Comparison of ENCODE assay signal across 21 mouse cellular contexts in the genomic region with DNA sequence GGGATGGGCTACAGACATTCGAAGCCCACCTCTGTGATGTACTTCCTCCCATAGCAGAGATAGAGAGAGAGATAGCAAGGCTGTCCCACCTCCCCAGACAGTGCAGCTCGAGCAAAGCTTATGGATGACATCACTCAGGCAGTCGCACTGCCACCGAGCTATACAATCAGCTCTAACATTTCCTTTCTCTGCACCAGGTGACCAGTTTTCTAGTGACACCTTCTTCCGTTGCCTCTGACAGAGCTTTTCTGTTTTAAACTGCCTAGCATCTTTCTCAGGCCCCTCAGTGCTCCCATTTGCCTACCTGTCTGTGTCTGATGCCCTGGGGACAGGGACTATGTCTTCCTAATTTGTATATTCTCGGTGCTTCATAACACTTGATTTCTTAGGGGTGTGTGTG. TPM values are rescaled to one million over a fixed set of nuclear protein-coding genes. Genes with fewer than 3 reads are reported as not detected.
DNase-seq lines count a peak whose midpoint lies in the region; ATAC-seq and TF ChIP-seq lines count a peak whose summit lies in the region.
"Had no signal": no experiment of that assay in that cellular context is flagged by ENCODE, and none has a peak within 500 bp of the region (broad histone marks: within the 10 kb centered on the region; RNA-seq: fewer than 3 reads in every experiment).

No protein-coding gene starts in this region.

- no peaks in the 10 kb centered on the region for H3K9me3 ChIP-seq in liver, embryonic 12.5 days (replicated peaks)
- no peaks in the 10 kb centered on the region for H3K9me3 ChIP-seq in liver, postnatal 0 days (ENCODE audit: low read length)
- H3K9me3 ChIP-seq in liver, embryonic 16.5 days (replicated peaks; ENCODE audit: control insufficient read depth, low read length) = no peaks in the 10 kb centered on the region
- H3K9me3 ChIP-seq: forebrain, embryonic 15.5 days; heart, embryonic 12.5 days; hindbrain, embryonic 13.5 days; limb, embryonic 12.5 days; midbrain, embryonic 15.5 days had no signal

- H3K36me3 ChIP-seq in liver, embryonic 12.5 days = no peaks in the 10 kb centered on the region
- H3K36me3 ChIP-seq in liver, postnatal 0 days (replicated peaks; ENCODE audit: insufficient read depth, low read length) = no peaks in the 10 kb centered on the region
- H3K36me3 ChIP-seq in liver, embryonic 16.5 days (ENCODE audit: control insufficient read depth, insufficient read depth) = no peaks in the 10 kb centered on the region
- H3K36me3 ChIP-seq: forebrain, embryonic 15.5 days; heart, embryonic 12.5 days; hindbrain, embryonic 13.5 days; midbrain, embryonic 15.5 days had no signal

- H3K4me1 ChIP-seq in liver, embryonic 12.5 days = peaks cover 69% of the 10 kb centered on the region
- peaks cover 50% of the 10 kb centered on the region for H3K4me1 ChIP-seq in liver, postnatal 0 days (ENCODE audit: insufficient read depth)
- peaks cover 60% of the 10 kb centered on the region for H3K4me1 ChIP-seq in liver, embryonic 16.5 days (ENCODE audit: control insufficient read depth, low read depth, low read length)
- H3K4me1 ChIP-seq: forebrain, embryonic 15.5 days; hindbrain, embryonic 13.5 days; midbrain, embryonic 15.5 days had no signal

- TF ChIP-seq EP300 in liver, postnatal 0 days (IDR thresholded peaks at IDR 0.05; ENCODE audit: low read depth) = no peak

- H3K4me2 ChIP-seq in liver, embryonic 12.5 days = no peak overlapping the region
- H3K4me2 ChIP-seq in liver, postnatal 0 days (ENCODE audit: low read depth, low read length) = no peak overlapping the region
- H3K4me2 ChIP-seq in liver, embryonic 16.5 days (ENCODE audit: low read depth, low read length) = no peak overlapping the region
- H3K4me2 ChIP-seq: forebrain, embryonic 15.5 days; heart, embryonic 12.5 days; hindbrain, embryonic 13.5 days; limb, embryonic 12.5 days; midbrain, embryonic 15.5 days had no signal

- H3K27ac ChIP-seq in liver, embryonic 12.5 days = peak overlapping the region; percentile 15
- no peak overlapping the region for H3K27ac ChIP-seq in liver, postnatal 0 days (ENCODE audit: low read depth)
- peak overlapping the region; percentile 18; the same call in 1 of the 2 replicates for H3K27ac ChIP-seq in liver, embryonic 16.5 days (ENCODE audit: low read length)
- H3K27ac ChIP-seq: forebrain, embryonic 15.5 days; hindbrain, embryonic 13.5 days; limb, embryonic 12.5 days; midbrain, embryonic 15.5 days had no signal

- TF ChIP-seq CTCF in liver, postnatal 0 days (IDR thresholded peaks at IDR 0.05; ENCODE audit: low read depth) = no peak

- WGBS in liver, embryonic 12.5 days (ENCODE audit: insufficient replicate concordance) = 49% methylated on average over 6 of the region's 6 CpGs
- 65% methylated on average over 6 of the region's 6 CpGs for WGBS in liver, postnatal 0 days (ENCODE audit: insufficient replicate concordance)
- WGBS in liver, embryonic 16.5 days (ENCODE audit: insufficient replicate concordance) = 65% methylated on average over 6 of the region's 6 CpGs

- H3K9ac ChIP-seq in liver, embryonic 12.5 days = no peak overlapping the region
- no peak overlapping the region for H3K9ac ChIP-seq in liver, postnatal 0 days (replicated peaks)
- H3K9ac ChIP-seq in liver, embryonic 16.5 days (ENCODE audit: low read depth, low read length) = no peak overlapping the region
- H3K9ac ChIP-seq: forebrain, embryonic 15.5 days; heart, embryonic 12.5 days; hindbrain, embryonic 13.5 days; limb, embryonic 12.5 days; midbrain, embryonic 15.5 days had no signal

- ATAC-seq in liver, embryonic 12.5 days = no peak
- ATAC-seq in liver, postnatal 0 days = no peak
- ATAC-seq in liver, embryonic 16.5 days (ENCODE audit: low read depth) = no peak
- ATAC-seq: forebrain, embryonic 15.5 days; intestine, embryonic 16.5 days; midbrain, embryonic 15.5 days had no signal

- H3K27me3 ChIP-seq in liver, embryonic 12.5 days (replicated peaks) = no peaks in the 10 kb centered on the region
- H3K27me3 ChIP-seq in liver, postnatal 0 days (ENCODE audit: insufficient read depth, low read length) = no peaks in the 10 kb centered on the region
- H3K27me3 ChIP-seq in liver, embryonic 16.5 days (ENCODE audit: control insufficient read depth, insufficient read depth, low read depth, low read length) = no peaks in the 10 kb centered on the region
- H3K27me3 ChIP-seq: forebrain, embryonic 15.5 days; heart, embryonic 12.5 days; hindbrain, embryonic 13.5 days; limb, embryonic 12.5 days; midbrain, embryonic 15.5 days had no signal

- H3K4me3 ChIP-seq in liver, embryonic 12.5 days = no peak overlapping the region
- H3K4me3 ChIP-seq in liver, postnatal 0 days (ENCODE audit: low read depth, low read length) = no peak overlapping the region
- H3K4me3 ChIP-seq in liver, embryonic 16.5 days (ENCODE audit: low read depth, low read length) = no peak overlapping the region
- H3K4me3 ChIP-seq: forebrain, embryonic 15.5 days; heart, embryonic 12.5 days; hindbrain, embryonic 13.5 days; limb, embryonic 12.5 days; midbrain, embryonic 15.5 days; myocyte had no signal

- DNase-seq in liver, postnatal 0 days = no peak
- peak; percentile 56 for DNase-seq in thymus, postnatal 14 days
- DNase-seq in thymus, postnatal 4 days = no peak
- DNase-seq in gastrocnemius, postnatal 25 days = no peak
- DNase-seq in kidney, adult 18-20 months = no peak
- DNase-seq in yolk sac, embryonic 10.5 days (ENCODE audit: low spot score) = no peak
- DNase-seq: adrenal gland, postnatal 14 days; cerebellum, adult 11 months; cerebellum, postnatal 14 days; heart, postnatal 14 days; lung, adult 2 months; right cerebral cortex, postnatal 25 days had no signal

RNA-seq across cellular contexts. Expression of gene Mylpf, which starts 11.8 kb away (rescaled TPM):
- polyA plus RNA-seq in liver, embryonic 12.5 days (2016; fragmentation: Nextera tagmentation; extraction: Ambion mirVana) = 37.6 and 41.4 TPM in 2 replicates
- 19.7 and 94.3 TPM in 2 replicates for polyA plus RNA-seq in liver, postnatal 0 days (2015; fragmentation: Nextera tagmentation; extraction: Ambion mirVana)
- polyA plus RNA-seq in liver, embryonic 16.5 days (2015; fragmentation: Nextera tagmentation; extraction: Ambion mirVana) = 61.0 and 92.3 TPM in 2 replicates
- total RNA-seq in gastrocnemius, postnatal 25 days (2021) = over 10,000 TPM; 49,123 to 49,891 TPM

RNA-seq across cellular contexts. Expression of gene Tbc1d10b, which starts 12.2 kb away (rescaled TPM):
- 26.7 and 30.9 TPM in 2 replicates for polyA plus RNA-seq in liver, embryonic 12.5 days (2016; fragmentation: Nextera tagmentation; extraction: Ambion mirVana)
- 8.3 and 8.6 TPM in 2 replicates for polyA plus RNA-seq in liver, postnatal 0 days (2015; fragmentation: Nextera tagmentation; extraction: Ambion mirVana)
- 13.7 and 15.1 TPM in 2 replicates for polyA plus RNA-seq in liver, embryonic 16.5 days (2015; fragmentation: Nextera tagmentation; extraction: Ambion mirVana)
- 10 to 100 TPM; 32.8 to 34.1 TPM for total RNA-seq in gastrocnemius, postnatal 25 days (2021)

RNA-seq across cellular contexts. Expression of gene Zfp553, which starts 12.4 kb away (rescaled TPM):
- polyA plus RNA-seq in liver, embryonic 12.5 days (2016; fragmentation: Nextera tagmentation; extraction: Ambion mirVana) = 13.7 and 14.2 TPM in 2 replicates
- 4.0 and 5.3 TPM in 2 replicates for polyA plus RNA-seq in liver, postnatal 0 days (2015; fragmentation: Nextera tagmentation; extraction: Ambion mirVana)
- 5.7 and 5.9 TPM in 2 replicates for polyA plus RNA-seq in liver, embryonic 16.5 days (2015; fragmentation: Nextera tagmentation; extraction: Ambion mirVana)
- total RNA-seq in gastrocnemius, postnatal 25 days (2021) = 1 to 10 TPM; 4.0 to 4.2 TPM

RNA-seq across cellular contexts. Expression of gene Sept1, which starts 12.5 kb away (rescaled TPM):
- 10.6 and 13.6 TPM in 2 replicates for polyA plus RNA-seq in liver, embryonic 12.5 days (2016; fragmentation: Nextera tagmentation; extraction: Ambion mirVana)
- polyA plus RNA-seq in liver, postnatal 0 days (2015; fragmentation: Nextera tagmentation; extraction: Ambion mirVana) = 16.7 and 17.3 TPM in 2 replicates
- 10.1 and 11.1 TPM in 2 replicates for polyA plus RNA-seq in liver, embryonic 16.5 days (2015; fragmentation: Nextera tagmentation; extraction: Ambion mirVana)
- total RNA-seq in gastrocnemius, postnatal 25 days (2021) = 1 to 10 TPM; 1.5 to 1.7 TPM

RNA-seq across cellular contexts. Expression of gene Zfp771, which starts 23.6 kb away (rescaled TPM):
- 30.0 and 31.6 TPM in 2 replicates for polyA plus RNA-seq in liver, embryonic 12.5 days (2016; fragmentation: Nextera tagmentation; extraction: Ambion mirVana)
- 15.5 and 17.8 TPM in 2 replicates for polyA plus RNA-seq in liver, postnatal 0 days (2015; fragmentation: Nextera tagmentation; extraction: Ambion mirVana)
- 11.0 and 13.8 TPM in 2 replicates for polyA plus RNA-seq in liver, embryonic 16.5 days (2015; fragmentation: Nextera tagmentation; extraction: Ambion mirVana)
- total RNA-seq in gastrocnemius, postnatal 25 days (2021) = 10 to 100 TPM; 15.8 to 16.8 TPM
